Mouse (Mus musculus): ENCODE results near the gene Kif23.

The Kif23 gene

GRCm38 (mm10) chr9:61945973-61946611, 482 bp downstream of the Kif23 start:
- DNase-seq: no peak

- DNase-seq: no peak
Observed at GRCm38 (mm10) chr9:61941054-61941453, 5.5 kb downstream of the Kif23 start.

- DNase-seq: no peak
Observed at GRCm38 (mm10) chr9:61933333-61933732, 13.2 kb downstream of the Kif23 start.

- DNase-seq: no peak
Observed at GRCm38 (mm10) chr9:61932009-61932408, 14.6 kb downstream of the Kif23 start.

GRCm38 (mm10) chr9:61925086-61925660, 21.4 kb downstream of the Kif23 start:
- DNase-seq: no peak

GRCm38 (mm10) chr9:61920331-61920730, 26.2 kb downstream of the Kif23 start:
- no peak for DNase-seq

GRCm38 (mm10) chr9:61919464-61919863, 27.1 kb downstream of the Kif23 start:
- DNase-seq: no peak

- DNase-seq: no peak
Observed at GRCm38 (mm10) chr9:61917436-61917835, 29.1 kb downstream of the Kif23 start.

- no peak for DNase-seq
Observed at GRCm38 (mm10) chr9:61916986-61917385, 29.6 kb downstream of the Kif23 start.

- no peak for DNase-seq
Observed at GRCm38 (mm10) chr9:61915393-61916005, 31.1 kb downstream of the Kif23 start.

GRCm38 (mm10) chr9:61914917-61915300, 31.7 kb downstream of the Kif23 start:
- DNase-seq: no peak

- peak; percentile 95 to 96 for DNase-seq
Observed at GRCm38 (mm10) chr9:61914203-61914916, 32.2 kb downstream of the Kif23 start, which contains the start of gene Rplp1. Gene Rplp1 (minus strand): TSS chr9:61914542.

- DNase-seq: no peak
Observed at GRCm38 (mm10) chr9:61911300-61912128, 35.1 kb downstream of the Kif23 start.

GRCm38 (mm10) chr9:61910526-61911256, 35.9 kb downstream of the Kif23 start:
- DNase-seq: peak; percentile 27 to 67

GRCm38 (mm10) chr9:61909633-61910032, 36.9 kb downstream of the Kif23 start:
- DNase-seq: no peak

- no peak for DNase-seq
Observed at GRCm38 (mm10) chr9:61908832-61909407, 37.7 kb downstream of the Kif23 start.

- DNase-seq: no peak
Observed at GRCm38 (mm10) chr9:61908341-61908740, 38.2 kb downstream of the Kif23 start.

- no peak for DNase-seq
Observed at GRCm38 (mm10) chr9:61907621-61908295, 38.8 kb downstream of the Kif23 start.

GRCm38 (mm10) chr9:61906912-61907311, 39.7 kb downstream of the Kif23 start:
- DNase-seq: peak in 1 of 2 experiments; percentile 51

GRCm38 (mm10) chr9:61905576-61905975, 41.0 kb downstream of the Kif23 start:
- DNase-seq: no peak

GRCm38 (mm10) chr9:61904201-61904600, 42.4 kb downstream of the Kif23 start:
- DNase-seq: no peak

Data from cerebellum, postnatal 14 days (tissue).